Mouse (Mus musculus) heart, embryonic 15.5 days (tissue): ENCODE data around the gene Fam222a. TPM values are rescaled to one million over a fixed set of nuclear protein-coding genes. Genes with fewer than 3 reads are reported as not detected.
A peak's percentile ranks its signal among the peaks of the same experiment; 100 is the strongest.

Source experiments
- ATAC-seq: fragments of 200-750 bp; cut with Nextera tagmentation; replicated peaks from 2 replicates; pipeline ENCODE4 v1.8.0; 2017; ENCODE audit warnings: low read depth, moderate TSS enrichment; ENCODE audit not compliant: insufficient number of reproducible peaks, insufficient read depth, low FRiP score
- H3K27ac ChIP-seq: fragments of 300-500 bp; sonication (generic); 2 replicates; pipeline ENCODE4 v1.5.1; 2015; ENCODE audit warnings: mild to moderate bottlenecking, inconsistent platforms
- H3K27me3 ChIP-seq: fragments of 300-500 bp; sonication (generic); 2 replicates; pipeline ENCODE4 v1.6.1; 2015; ENCODE audit warnings: inconsistent platforms
- H3K36me3 ChIP-seq: fragments of 300-500 bp; sonication (generic); 2 replicates; pipeline ENCODE4 v1.6.1; 2015; ENCODE audit warnings: mild to moderate bottlenecking, inconsistent platforms
- H3K4me1 ChIP-seq: fragments of 300-500 bp; sonication (generic); replicated peaks from 2 replicates; pipeline ENCODE4 v1.6.1; 2015; ENCODE audit warnings: inconsistent platforms
- H3K4me2 ChIP-seq: fragments of 300-500 bp; sonication (generic); 2 replicates; pipeline ENCODE4 v1.6.1; 2015; ENCODE audit warnings: inconsistent platforms, mild to moderate bottlenecking, moderate library complexity
- H3K4me3 ChIP-seq: fragments of 300-500 bp; sonication (generic); 2 replicates; pipeline ENCODE4 v1.5.1; 2015; ENCODE audit warnings: mild to moderate bottlenecking, inconsistent platforms
- H3K9ac ChIP-seq: fragments of 300-500 bp; sonication (generic); 2 replicates; pipeline ENCODE4 v1.6.1; 2015; ENCODE audit warnings: mild to moderate bottlenecking, inconsistent platforms
- H3K9me3 ChIP-seq: fragments of 300-500 bp; sonication (generic); replicated peaks from 2 replicates; pipeline ENCODE4 v1.6.1; 2016; ENCODE audit warnings: inconsistent platforms
- WGBS: fragments of 180-500 bp; shearing (Covaris S2); methylation state at CpG from one replicate; pipeline ENCODE4 v1.1.7; 2015; ENCODE audit warnings: mixed read lengths; 5-methylcytosine and 5-hydroxymethylcytosine counted together
- polyA plus RNA-seq: library from polyadenylated mRNA; unstranded; fragments of >200 nt; fragmentation: Nextera tagmentation; extraction: Ambion mirVana; gene quantifications from 2 replicates; pipeline ENCODE4 v1.2.1, GENCODE M21; 2015

Gene Fam222a
- polyA plus RNA-seq, 1 experiment from 2014 or later, result 0.74 TPM

- H3K9me3 ChIP-seq, result no peaks in the 10 kb centered on the region
- H3K4me3 ChIP-seq, result no peak overlapping the region
- H3K27me3 ChIP-seq, result peaks cover 25% of the 10 kb centered on the region
- H3K4me1 ChIP-seq, result peaks cover 9% of the 10 kb centered on the region
- no peak overlapping the region for H3K27ac ChIP-seq
- 26% methylated on average over 5 of the region's 5 CpGs for WGBS
- H3K9ac ChIP-seq, result no peak overlapping the region
- no peaks in the 10 kb centered on the region for H3K36me3 ChIP-seq
- no peak for ATAC-seq
- H3K4me2 ChIP-seq, result no peak overlapping the region
These were observed 17.9 kb downstream of the Fam222a start for GRCm38 (mm10) chr5:114585682-114586081.

- WGBS, result 32% methylated on average over 9 of the region's 9 CpGs
- no peak for ATAC-seq
- no peak overlapping the region for H3K4me3 ChIP-seq
- no peak overlapping the region for H3K9ac ChIP-seq
- no peak overlapping the region for H3K27ac ChIP-seq
- H3K4me2 ChIP-seq, result no peak overlapping the region
- H3K4me1 ChIP-seq, result peaks cover 25% of the 10 kb centered on the region
- no peaks in the 10 kb centered on the region for H3K36me3 ChIP-seq
- no peaks in the 10 kb centered on the region for H3K9me3 ChIP-seq
- peaks cover 32% of the 10 kb centered on the region for H3K27me3 ChIP-seq
These were observed 20.1 kb downstream of the Fam222a start for GRCm38 (mm10) chr5:114587908-114588307.

GRCm38 (mm10) chr5:114588416-114588815, 20.6 kb downstream of the Fam222a start:
- 42% methylated on average over 10 of the region's 10 CpGs for WGBS
- H3K27me3 ChIP-seq, result peaks cover 32% of the 10 kb centered on the region

GRCm38 (mm10) chr5:114589026-114589425, 21.2 kb downstream of the Fam222a start:
- H3K36me3 ChIP-seq, result no peaks in the 10 kb centered on the region
- peaks cover 35% of the 10 kb centered on the region for H3K4me1 ChIP-seq

More at GRCm38 (mm10) chr5:114588416-114588815, 20.6 kb downstream of the Fam222a start:
- no peak for ATAC-seq
- no peak overlapping the region for H3K4me2 ChIP-seq
- H3K36me3 ChIP-seq, result no peaks in the 10 kb centered on the region
- H3K4me3 ChIP-seq, result no peak overlapping the region
- H3K9me3 ChIP-seq, result no peaks in the 10 kb centered on the region
- H3K9ac ChIP-seq, result no peak overlapping the region
- H3K27ac ChIP-seq, result no peak overlapping the region
- H3K4me1 ChIP-seq, result peaks cover 29% of the 10 kb centered on the region

GRCm38 (mm10) chr5:114589454-114589853, 21.6 kb downstream of the Fam222a start:
- H3K27me3 ChIP-seq, result peaks cover 33% of the 10 kb centered on the region
- no peaks in the 10 kb centered on the region for H3K36me3 ChIP-seq
- H3K9me3 ChIP-seq, result no peaks in the 10 kb centered on the region
- no peak overlapping the region for H3K9ac ChIP-seq
- no peak for ATAC-seq
- H3K27ac ChIP-seq, result no peak overlapping the region
- H3K4me2 ChIP-seq, result no peak overlapping the region
- peaks cover 39% of the 10 kb centered on the region for H3K4me1 ChIP-seq
- WGBS, result 55% methylated on average over 2 of the region's 2 CpGs
- no peak overlapping the region for H3K4me3 ChIP-seq

More at GRCm38 (mm10) chr5:114589026-114589425, 21.2 kb downstream of the Fam222a start:
- Histone ChIP-seq H3K9me3 (no peaks in the 10 kb centered on the region), H3K4me3 (no peak overlapping the region), H3K4me2 (no peak overlapping the region), H3K27ac (no peak overlapping the region), H3K27me3 (peaks cover 32% of the 10 kb centered on the region), H3K9ac (no peak overlapping the region)
- 53% methylated on average over 6 of the region's 6 CpGs for WGBS
- ATAC-seq, result no peak

- WGBS, result 62% methylated on average over 17 of the region's 17 CpGs
- H3K4me2 ChIP-seq, result no peak overlapping the region
- H3K4me1 ChIP-seq, result peaks cover 47% of the 10 kb centered on the region
These were observed 22.5 kb downstream of the Fam222a start for GRCm38 (mm10) chr5:114590043-114590913.

GRCm38 (mm10) chr5:114591151-114591561, 23.3 kb downstream of the Fam222a start:
- Histone ChIP-seq H3K4me3 (no peak overlapping the region), H3K9ac (no peak overlapping the region), H3K27ac (no peak overlapping the region), H3K4me1 (peaks cover 51% of the 10 kb centered on the region), H3K27me3 (peaks cover 23% of the 10 kb centered on the region), H3K36me3 (no peaks in the 10 kb centered on the region), H3K9me3 (no peaks in the 10 kb centered on the region), H3K4me2 (peak overlapping the region; percentile 35)
- ATAC-seq, result no peak
- 10% methylated on average over 15 of the region's 15 CpGs for WGBS

More at GRCm38 (mm10) chr5:114590043-114590913, 22.5 kb downstream of the Fam222a start:
- H3K4me3 ChIP-seq, result no peak overlapping the region
- H3K36me3 ChIP-seq, result no peaks in the 10 kb centered on the region
- no peaks in the 10 kb centered on the region for H3K9me3 ChIP-seq
- no peak for ATAC-seq
- H3K27ac ChIP-seq, result no peak overlapping the region
- H3K27me3 ChIP-seq, result peaks cover 28% of the 10 kb centered on the region
- H3K9ac ChIP-seq, result no peak overlapping the region

GRCm38 (mm10) chr5:114592463-114593160, 24.8 kb downstream of the Fam222a start:
- 69% methylated on average over 19 of the region's 19 CpGs for WGBS
- ATAC-seq, result no peak

GRCm38 (mm10) chr5:114593161-114593821, 25.5 kb downstream of the Fam222a start:
- Histone ChIP-seq H3K4me2 (no peak overlapping the region), H3K9ac (no peak overlapping the region), H3K9me3 (no peaks in the 10 kb centered on the region), H3K27me3 (peaks cover 15% of the 10 kb centered on the region; the same call in 1 of the 2 replicates), H3K4me1 (peaks cover 64% of the 10 kb centered on the region), H3K27ac (no peak overlapping the region), H3K4me3 (no peak overlapping the region), H3K36me3 (no peaks in the 10 kb centered on the region)
- WGBS, result 73% methylated on average over 12 of the region's 12 CpGs
- ATAC-seq, result no peak

More at GRCm38 (mm10) chr5:114592463-114593160, 24.8 kb downstream of the Fam222a start:
- Histone ChIP-seq H3K27ac (no peak overlapping the region), H3K27me3 (peaks cover 15% of the 10 kb centered on the region; the same call in 1 of the 2 replicates), H3K4me1 (peaks cover 64% of the 10 kb centered on the region), H3K9me3 (no peaks in the 10 kb centered on the region), H3K9ac (no peak overlapping the region), H3K4me3 (no peak overlapping the region), H3K4me2 (no peak overlapping the region), H3K36me3 (no peaks in the 10 kb centered on the region)

GRCm38 (mm10) chr5:114593949-114594348, 26.1 kb downstream of the Fam222a start:
- H3K9ac ChIP-seq, result no peak overlapping the region
- peak overlapping the region; percentile 76 for H3K27ac ChIP-seq
- no peak for ATAC-seq
- H3K36me3 ChIP-seq, result no peaks in the 10 kb centered on the region
- H3K4me2 ChIP-seq, result no peak overlapping the region; the same call in 1 of the 2 replicates
- H3K27me3 ChIP-seq, result peaks cover 9% of the 10 kb centered on the region; the same call in 1 of the 2 replicates
- H3K4me1 ChIP-seq, result peaks cover 64% of the 10 kb centered on the region
- H3K9me3 ChIP-seq, result no peaks in the 10 kb centered on the region
- no peak overlapping the region for H3K4me3 ChIP-seq
- 70% methylated on average over 5 of the region's 5 CpGs for WGBS

GRCm38 (mm10) chr5:114594741-114595241, 27.0 kb downstream of the Fam222a start:
- H3K4me2 ChIP-seq, result peak overlapping the region; percentile 41
- H3K27me3 ChIP-seq, result 0 out of 2 replicates have a peak, but pooled peaks cover 9% of the 10 kb centered on the region
- 15% methylated on average over 15 of the region's 15 CpGs for WGBS
- no peak overlapping the region for H3K4me3 ChIP-seq
- peaks cover 63% of the 10 kb centered on the region for H3K4me1 ChIP-seq
- peak overlapping the region; percentile 76 for H3K27ac ChIP-seq
- H3K36me3 ChIP-seq, result no peaks in the 10 kb centered on the region
- ATAC-seq, result peak; percentile 61; the same call in 1 of the 2 replicates
- no peaks in the 10 kb centered on the region for H3K9me3 ChIP-seq
- no peak overlapping the region for H3K9ac ChIP-seq
